Mouse (Mus musculus) liver, adult 2 months (tissue): Measurements from ENCODE around the gene Kif1c. TPM values are rescaled to one million over a fixed set of nuclear protein-coding genes. Genes with fewer than 3 reads are reported as not detected.

ENCODE experiments used
- DNase-seq: peaks from one replicate; pipeline ENCODE4 v3.0.0-alpha.2; 2011; ENCODE audit warnings: low read depth, low spot score; ENCODE audit errors: extremely low read depth
- H3K27ac ChIP-seq: fragments of 200-500 bp; replicated peaks from 2 replicates; pipeline ENCODE4 v1.5.1; 2012; ENCODE audit warnings: low read depth, mild to moderate bottlenecking, control low read depth, inconsistent platforms, low read length; ENCODE audit not compliant: insufficient read depth
- H3K27me3 ChIP-seq: fragments of 200-500 bp; 2 replicates; pipeline ENCODE4 v1.6.1; 2012; ENCODE audit warnings: mild to moderate bottlenecking, moderate library complexity, low read length, inconsistent platforms; ENCODE audit not compliant: control insufficient read depth, insufficient read depth
- H3K36me3 ChIP-seq: fragments of 200-500 bp; 2 replicates; pipeline ENCODE4 v1.6.1; 2012; ENCODE audit warnings: low read length, inconsistent platforms; ENCODE audit not compliant: control insufficient read depth, insufficient read depth
- H3K4me1 ChIP-seq: fragments of 200-500 bp; 2 replicates; pipeline ENCODE4 v1.6.1; 2011; ENCODE audit warnings: low read length; ENCODE audit not compliant: control insufficient read depth, insufficient read depth
- H3K4me3 ChIP-seq: fragments of 200-500 bp; 2 replicates; pipeline ENCODE4 v1.5.1; 2011; ENCODE audit warnings: low read depth, mild to moderate bottlenecking, control low read depth, low read length, moderate library complexity; ENCODE audit not compliant: insufficient read depth
- H3K79me2 ChIP-seq: fragments of 200-500 bp; 2 replicates; pipeline ENCODE4 v1.6.1; 2012; ENCODE audit warnings: inconsistent platforms, mild to moderate bottlenecking, low read length, moderate library complexity; ENCODE audit not compliant: control insufficient read depth, insufficient read depth
- H3K9ac ChIP-seq: fragments of 200-500 bp; 2 replicates; pipeline ENCODE4 v1.6.1; 2012; ENCODE audit warnings: low read depth, mild to moderate bottlenecking, control low read depth, inconsistent platforms, low read length
- CTCF ChIP-seq: fragments of 200-500 bp; IDR thresholded peaks from 2 replicates; pipeline ENCODE4 v1.5.1; 2011; ENCODE audit warnings: low read depth, low read length, control low read depth
- POLR2A ChIP-seq: fragments of 200-500 bp; IDR thresholded peaks from 2 replicates; pipeline ENCODE4 v1.6.1; 2011; ENCODE audit warnings: low read length, control low read depth; ENCODE audit not compliant: insufficient read depth; ENCODE audit errors: extremely low read depth
- WGBS: fragments of 180-500 bp; shearing (Covaris S2); methylation state at CpG from one replicate; pipeline ENCODE4 v1.1.7; 2018; 5-methylcytosine and 5-hydroxymethylcytosine counted together
- polyA plus RNA-seq: library from polyadenylated mRNA; depleted of rRNA; stranded (reverse); fragments of >200 nt; gene quantifications from 2 replicates; pipeline ENCODE4 v1.2.3, GENCODE M21; 2012
- total RNA-seq: library from RNA; depleted of rRNA; stranded (reverse); fragments of >200 nt; gene quantifications from 2 replicates; pipeline ENCODE4 v1.2.3, GENCODE M21; 2014

The Kif1c gene
- total and polyA plus RNA-seq, 2 experiments, result 50.8 to 75.6 TPM

GRCm38 (mm10) chr11:70742581-70743459 is 42.5 kb downstream of the Kif1c start:
- Histone ChIP-seq H3K9ac (no peak overlapping the region), H3K4me1 (peaks cover 28% of the 10 kb centered on the region), H3K79me2 (no peaks in the 10 kb centered on the region), H3K4me3 (no peak overlapping the region), H3K27me3 (no peaks in the 10 kb centered on the region), H3K36me3 (no peaks in the 10 kb centered on the region), H3K27ac (peak overlapping the region; percentile 93)
- TF ChIP-seq CTCF (no peak), POLR2A (no peak)
- WGBS, result 84% methylated on average over 12 of the region's 12 CpGs
- DNase-seq, result no peak

DNA sequence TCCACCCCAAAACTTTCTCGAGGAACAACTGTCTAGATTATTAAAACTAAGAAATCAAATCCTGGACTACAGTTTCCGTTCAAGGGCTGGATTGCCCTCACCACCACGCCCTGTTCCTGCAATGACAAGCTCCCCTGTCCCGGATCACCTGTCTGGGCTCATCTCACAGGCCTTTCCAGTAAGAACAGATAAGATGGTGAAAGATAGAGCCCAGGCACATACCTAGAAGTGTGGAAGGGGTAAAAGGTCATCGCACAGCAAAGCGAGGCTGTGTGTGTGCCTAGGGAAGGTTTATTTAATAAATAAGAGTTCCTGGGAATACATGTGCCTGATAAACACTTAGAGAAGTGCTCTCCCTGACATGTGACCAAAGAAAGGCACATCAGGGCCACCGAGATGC is 45.3 kb downstream of the Kif1c start:
- no peaks in the 10 kb centered on the region for H3K79me2 ChIP-seq
- peak overlapping the region; percentile 1; the same call in 1 of the 2 replicates for H3K27ac ChIP-seq
- TF ChIP-seq POLR2A (no peak), CTCF (no peak)
- 39% methylated on average over 7 of the region's 7 CpGs for WGBS
- no peaks in the 10 kb centered on the region for H3K36me3 ChIP-seq
- no peak overlapping the region for H3K4me3 ChIP-seq
- H3K4me1 ChIP-seq, result peaks cover 28% of the 10 kb centered on the region
- DNase-seq, result peak; percentile 66
- H3K27me3 ChIP-seq, result no peaks in the 10 kb centered on the region
- no peak overlapping the region for H3K9ac ChIP-seq

DNA sequence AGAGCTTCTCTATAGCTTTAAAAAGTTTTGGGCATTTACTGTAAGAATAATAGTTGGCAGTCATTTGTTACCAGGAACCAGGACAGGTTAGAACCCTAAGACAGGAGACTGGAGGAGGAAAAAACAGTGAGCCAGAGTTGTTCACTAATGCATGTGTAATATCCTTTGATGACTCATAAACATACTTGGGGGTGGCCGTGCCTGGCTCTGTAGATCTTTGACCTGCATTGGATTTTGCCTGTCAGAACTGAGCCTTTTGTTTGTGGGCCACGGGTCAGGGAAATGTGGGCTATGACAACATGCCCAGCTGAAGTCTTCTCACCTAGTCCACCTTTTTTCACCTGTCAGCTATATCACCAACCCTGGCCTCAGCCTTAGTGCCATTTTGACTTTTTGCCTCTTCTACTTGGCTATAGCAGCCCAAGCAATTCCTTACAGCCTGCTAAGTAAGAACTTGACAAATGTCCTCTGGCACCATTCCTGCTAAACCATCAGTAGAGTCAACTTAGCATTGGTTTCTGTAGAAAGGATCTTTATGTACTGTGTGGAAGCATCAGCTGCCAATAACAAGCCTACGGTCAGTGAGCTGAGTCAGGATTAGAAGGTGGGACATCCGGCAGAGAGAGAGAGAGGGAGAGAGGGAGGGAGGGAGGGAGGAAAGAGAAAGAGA is 47.7 kb downstream of the Kif1c start:
- WGBS, result 41% methylated on average over 4 of the region's 4 CpGs
- Histone ChIP-seq H3K79me2 (no peaks in the 10 kb centered on the region), H3K27ac (peak overlapping the region; percentile 44; the same call in 1 of the 2 replicates), H3K4me3 (no peak overlapping the region), H3K27me3 (no peaks in the 10 kb centered on the region), H3K4me1 (peaks cover 16% of the 10 kb centered on the region), H3K9ac (no peak overlapping the region), H3K36me3 (no peaks in the 10 kb centered on the region)
- TF ChIP-seq CTCF (no peak), POLR2A (no peak)
- DNase-seq, result peak; percentile 77

DNA sequence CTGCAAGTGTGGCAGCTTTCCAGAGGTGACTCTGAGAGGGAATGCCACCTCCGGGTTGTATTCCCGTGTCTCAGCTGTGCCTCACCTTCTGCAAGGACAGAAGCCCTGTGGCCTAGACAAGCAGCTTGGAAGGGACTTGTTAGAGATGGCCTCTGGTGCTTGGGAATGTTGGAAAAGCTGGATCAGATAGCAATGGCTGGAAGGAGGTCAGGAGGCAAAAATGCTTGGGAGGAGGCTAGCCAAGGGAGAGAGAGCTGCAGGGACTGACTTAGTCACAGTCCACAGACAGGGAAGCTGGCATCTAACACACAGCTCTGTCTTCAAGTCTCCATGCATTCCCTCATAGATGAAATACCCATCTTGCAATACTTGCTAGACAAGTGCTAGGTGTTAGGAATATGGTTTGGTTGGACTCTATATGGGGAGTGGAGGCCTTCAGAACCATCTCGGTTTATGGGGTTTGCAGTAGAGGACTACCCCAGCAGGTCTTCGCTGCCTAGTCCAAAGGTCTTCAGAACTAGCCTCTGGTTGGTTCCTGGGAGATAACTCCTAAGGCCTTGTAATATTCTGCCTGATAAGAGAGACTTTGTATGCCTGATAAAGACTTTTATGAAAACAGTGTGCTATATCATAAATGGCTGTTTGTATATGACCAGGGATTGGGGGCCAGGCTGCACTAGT is 52.1 kb downstream of the Kif1c start:
- no peak for DNase-seq
- no peak for TF ChIP-seq POLR2A
- TF ChIP-seq CTCF, result no peak
- no peaks in the 10 kb centered on the region for H3K27me3 ChIP-seq
- no peaks in the 10 kb centered on the region for H3K79me2 ChIP-seq
- 69% methylated on average over 4 of the region's 4 CpGs for WGBS
- no peaks in the 10 kb centered on the region for H3K36me3 ChIP-seq
- H3K4me1 ChIP-seq, result peaks cover 6% of the 10 kb centered on the region
- no peak overlapping the region for H3K9ac ChIP-seq
- no peak overlapping the region for H3K4me3 ChIP-seq
- H3K27ac ChIP-seq, result no peak overlapping the region

- H3K4me1 ChIP-seq, result peaks cover 4% of the 10 kb centered on the region
- no peak overlapping the region for H3K4me3 ChIP-seq
- 78% methylated on average over 10 of the region's 10 CpGs for WGBS
- no peak overlapping the region for H3K27ac ChIP-seq
- peak; percentile 67 for DNase-seq
- no peak overlapping the region for H3K9ac ChIP-seq
- TF ChIP-seq POLR2A (no peak), CTCF (no peak)
- no peaks in the 10 kb centered on the region for H3K36me3 ChIP-seq
- H3K27me3 ChIP-seq, result no peaks in the 10 kb centered on the region
- no peaks in the 10 kb centered on the region for H3K79me2 ChIP-seq
Measured at GRCm38 (mm10) chr11:70753146-70753545, 52.8 kb downstream of the Kif1c start.

DNA sequence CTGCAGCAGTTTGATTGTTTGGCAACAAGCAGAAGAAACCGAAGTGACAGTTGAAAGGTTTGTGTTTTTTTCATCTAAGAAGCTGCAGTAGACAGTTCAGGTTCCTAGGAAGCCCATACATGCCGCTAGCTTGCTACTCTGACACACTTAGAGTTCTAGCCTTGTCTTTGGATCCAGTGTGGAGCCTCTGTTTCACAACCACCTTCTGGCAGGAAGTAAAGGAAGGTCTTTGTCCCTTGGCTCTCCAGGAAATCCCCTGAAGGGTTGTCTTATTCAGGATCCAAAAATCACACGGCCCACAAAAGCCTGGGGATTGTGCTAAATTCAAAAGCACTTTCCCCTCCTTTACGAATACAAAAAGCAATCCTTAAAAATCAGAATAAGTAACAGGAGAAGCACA is 54.1 kb downstream of the Kif1c start:
- Histone ChIP-seq H3K36me3 (no peaks in the 10 kb centered on the region), H3K27me3 (no peaks in the 10 kb centered on the region), H3K27ac (no peak overlapping the region), H3K4me3 (no peak overlapping the region), H3K4me1 (peaks cover 2% of the 10 kb centered on the region; the same call in 1 of the 2 replicates), H3K9ac (no peak overlapping the region), H3K79me2 (no peaks in the 10 kb centered on the region)
- 55% methylated on average over 4 of the region's 4 CpGs for WGBS
- no peak for TF ChIP-seq POLR2A
- TF ChIP-seq CTCF, result no peak
- peak; percentile 57 for DNase-seq
